Mouse (Mus musculus) forelimb bud, embryonic 11.5 days (tissue): Measurements from ENCODE around the gene Atad5.
"Not testable (repeated sequence)": the region's sequence is repeated elsewhere in the genome, so short reads cannot be mapped to it uniquely, and the experiment has no call there.

Experiments
- DNase-seq: peaks from one replicate; pipeline ENCODE4 v3.0.0-alpha.2; 2012; ENCODE audit warnings: low read depth, low spot score

The Atad5 gene

GRCm38 (mm10) chr11:80088917-80089816 is at the start of gene Atad5:
TSS of gene Atad5 (plus strand) at chr11:80089400.
- peak; percentile 86 for DNase-seq

- peak; percentile 24 for DNase-seq
Observed at GRCm38 (mm10) chr11:80042615-80043418, 46.4 kb upstream of the Atad5 start.

- no peak for DNase-seq
Observed at GRCm38 (mm10) chr11:80043419-80043817, 45.8 kb upstream of the Atad5 start.

- no peak for DNase-seq
Observed at GRCm38 (mm10) chr11:80046856-80047255, 42.3 kb upstream of the Atad5 start.

- no peak for DNase-seq
Observed at GRCm38 (mm10) chr11:80050088-80050487, 39.1 kb upstream of the Atad5 start.

GRCm38 (mm10) chr11:80052456-80052855 is 36.7 kb upstream of the Atad5 start:
- DNase-seq = no peak

GRCm38 (mm10) chr11:80053171-80053570 is 36.0 kb upstream of the Atad5 start:
- no peak for DNase-seq

- no peak for DNase-seq
Observed at GRCm38 (mm10) chr11:80054659-80055058, 34.5 kb upstream of the Atad5 start.

- no peak for DNase-seq
Observed at GRCm38 (mm10) chr11:80056141-80056540, 33.1 kb upstream of the Atad5 start.

- DNase-seq = no peak
Observed at GRCm38 (mm10) chr11:80062159-80062558, 27.0 kb upstream of the Atad5 start.

- DNase-seq = not testable (repeated sequence)
Observed at GRCm38 (mm10) chr11:80066373-80066772, 22.8 kb upstream of the Atad5 start.

- no peak for DNase-seq
Observed at GRCm38 (mm10) chr11:80067558-80067957, 21.6 kb upstream of the Atad5 start.

- no peak for DNase-seq
Observed at GRCm38 (mm10) chr11:80069815-80070214, 19.4 kb upstream of the Atad5 start.

GRCm38 (mm10) chr11:80071039-80071438 is 18.2 kb upstream of the Atad5 start:
- DNase-seq = no peak

GRCm38 (mm10) chr11:80072365-80072764 is 16.8 kb upstream of the Atad5 start:
- DNase-seq = no peak

- DNase-seq = no peak
Observed at GRCm38 (mm10) chr11:80075608-80076277, 13.5 kb upstream of the Atad5 start.

- no peak for DNase-seq
Observed at GRCm38 (mm10) chr11:80077784-80078545, 11.2 kb upstream of the Atad5 start.

- DNase-seq = no peak
Observed at GRCm38 (mm10) chr11:80078831-80079230, 10.4 kb upstream of the Atad5 start.

GRCm38 (mm10) chr11:80079751-80080150 is 9.4 kb upstream of the Atad5 start:
- no peak for DNase-seq

GRCm38 (mm10) chr11:80080381-80080825 is 8.8 kb upstream of the Atad5 start:
- DNase-seq = no peak
